Mouse (Mus musculus): ENCODE measurements around the gene Tex10. TPM values are rescaled to one million over a fixed set of nuclear protein-coding genes. Genes with fewer than 3 reads are reported as not detected.

Tex10 gene
- polyA plus RNA-seq, 1 experiment from 2014 or later, result 68.0 TPM

DNA sequence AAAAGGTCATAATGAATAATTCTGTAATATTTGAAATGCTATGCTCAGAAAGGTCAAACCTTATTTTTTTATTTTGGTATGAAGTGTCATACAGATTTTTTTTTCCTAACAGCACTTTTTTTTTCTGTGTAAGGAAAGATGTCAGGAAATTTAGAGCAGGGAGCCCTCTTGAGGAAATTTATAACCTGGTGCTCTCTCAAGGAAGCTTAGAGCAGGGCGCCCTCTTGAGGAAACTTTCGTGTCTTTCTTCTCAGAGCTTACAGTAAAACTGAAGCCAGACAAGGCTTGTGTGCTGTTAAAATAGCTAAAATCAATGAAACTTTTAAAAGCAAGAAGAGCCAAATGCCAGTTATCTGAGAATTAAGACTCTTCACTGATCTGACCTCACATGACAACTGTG lies 92.3 kb downstream of the Tex10 start:
- 1% methylated on average over 2 of the region's 2 CpGs for whole genome bisulfite sequencing

More for the DNA sequence above, 92.3 kb downstream of the Tex10 start:
- Histone ChIP-seq H3K4me3 (no peak overlapping the region), H3K9me3 (replicated peaks) (no peaks in the 10 kb centered on the region), H3K27ac (replicated peaks) (no peak overlapping the region), H3K4me1 (no peaks in the 10 kb centered on the region), H3K27me3 (ENCODE audit: low read depth, poor library complexity, severe bottlenecking) (no peaks in the 10 kb centered on the region), H3K36me3 (no peaks in the 10 kb centered on the region)
- peak; percentile 50 for DNase-seq (ENCODE audit: low spot score)

Other genes with a start within 250 kb of the Tex10 start
- 66.7 and 68.5 TPM in 2 replicates for gene Erp44, start 193.9 kb downstream of the Tex10 start, polyA plus RNA-seq (2016; fragmentation: Nextera tagmentation; extraction: Ambion mirVana)
- gene Invs, start 193.7 kb downstream of the Tex10 start, polyA plus RNA-seq (2016; fragmentation: Nextera tagmentation; extraction: Ambion mirVana), result 9.0 and 9.4 TPM in 2 replicates
- gene Msantd3, start 66.5 kb upstream of the Tex10 start, polyA plus RNA-seq (2016; fragmentation: Nextera tagmentation; extraction: Ambion mirVana), result 69.1 and 71.2 TPM in 2 replicates
- gene Tmeff1, start 111.7 kb upstream of the Tex10 start, polyA plus RNA-seq (2016; fragmentation: Nextera tagmentation; extraction: Ambion mirVana), result 90.3 and 136 TPM in 2 replicates
- 1.4 and 1.7 TPM in 2 replicates for gene Cavin4, start 190.1 kb upstream of the Tex10 start, polyA plus RNA-seq (2016; fragmentation: Nextera tagmentation; extraction: Ambion mirVana)

Data from midbrain, embryonic 10.5 days (tissue).